Mouse (Mus musculus): ENCODE results near the gene Wdr82. TPM values are rescaled to one million over a fixed set of nuclear protein-coding genes. Genes with fewer than 3 reads are reported as not detected.
A peak's percentile ranks its signal among the peaks of the same experiment; 100 is the strongest.

Wdr82 gene
- 16.9 and 18.5 TPM in 2 replicates for polyA plus RNA-seq (2015; fragmentation: Nextera tagmentation; extraction: Ambion mirVana)

DNA sequence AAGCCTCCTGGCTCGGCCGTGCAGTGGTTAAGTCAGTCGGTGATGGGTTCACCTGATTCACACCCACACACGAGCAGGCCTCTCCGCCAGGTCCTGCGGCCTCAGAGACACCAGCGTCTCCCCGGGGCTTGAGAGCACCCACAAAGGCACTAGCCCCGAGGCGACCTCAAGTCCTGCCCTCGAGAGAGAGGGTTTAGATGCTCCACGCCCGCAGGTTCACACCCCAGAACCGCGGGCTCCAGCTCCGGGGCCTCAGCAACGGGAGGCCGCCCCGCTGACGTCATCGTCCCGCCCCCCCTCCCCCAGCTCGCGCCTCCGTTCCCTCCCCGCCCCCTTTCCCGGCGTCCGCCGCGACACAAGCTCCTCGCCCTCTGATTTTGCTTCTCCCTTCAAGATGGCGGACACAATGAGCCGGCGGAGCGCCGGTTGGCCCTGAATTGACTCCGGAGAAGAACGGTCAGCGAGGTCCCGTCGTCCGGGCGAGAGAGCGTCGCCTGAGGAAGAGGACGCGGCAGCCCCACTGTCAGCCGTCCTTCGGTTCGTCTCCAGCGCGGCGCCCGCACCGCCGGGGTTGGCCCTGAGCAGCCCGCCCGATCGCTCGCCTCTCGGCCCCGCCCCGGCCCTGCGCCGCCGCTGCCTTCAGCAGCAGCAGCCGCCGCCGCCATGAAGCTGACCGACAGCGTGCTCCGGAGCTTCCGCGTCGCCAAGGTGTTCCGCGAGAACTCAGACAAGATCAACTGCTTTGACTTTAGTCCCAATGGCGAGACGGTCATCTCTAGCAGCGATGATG, at the start of gene Wdr82:
Gene Wdr82 (plus strand): TSS at position 373 of the 790 bp plus-strand sequence.
- Histone ChIP-seq H3K4me1 (replicated peaks; ENCODE audit: insufficient read depth, low read length) (peaks cover 20% of the 10 kb centered on the region; the same call in 1 of the 2 replicates), H3K4me2 (ENCODE audit: low read length) (peak within 1 kb of the TSS; percentile 70), H3K4me3 (replicated peaks; ENCODE audit: low read depth, low read length) (peak within 1 kb of the TSS; percentile 92), H3K9ac (ENCODE audit: low read depth, low read length) (peak within 1 kb of the TSS; percentile 89), H3K27ac (peak within 1 kb of the TSS; percentile 99), H3K36me3 (ENCODE audit: insufficient read depth, low read length) (no peaks in the 10 kb centered on the region), H3K27me3 (ENCODE audit: insufficient read depth, low read length) (no peaks in the 10 kb centered on the region), H3K9me3 (replicated peaks; ENCODE audit: low read length) (no peaks in the 10 kb centered on the region)
- TF ChIP-seq CTCF (IDR thresholded peaks at IDR 0.05; ENCODE audit: low read depth) = no peak
- under 1% methylated on average over 74 of the region's 81 CpGs for WGBS
- ATAC-seq (replicated peaks; ENCODE audit: low FRiP score, low read depth) (peak; percentile 91), DNase-seq (ENCODE audit: low spot score) (peak; percentile 97)

DNA sequence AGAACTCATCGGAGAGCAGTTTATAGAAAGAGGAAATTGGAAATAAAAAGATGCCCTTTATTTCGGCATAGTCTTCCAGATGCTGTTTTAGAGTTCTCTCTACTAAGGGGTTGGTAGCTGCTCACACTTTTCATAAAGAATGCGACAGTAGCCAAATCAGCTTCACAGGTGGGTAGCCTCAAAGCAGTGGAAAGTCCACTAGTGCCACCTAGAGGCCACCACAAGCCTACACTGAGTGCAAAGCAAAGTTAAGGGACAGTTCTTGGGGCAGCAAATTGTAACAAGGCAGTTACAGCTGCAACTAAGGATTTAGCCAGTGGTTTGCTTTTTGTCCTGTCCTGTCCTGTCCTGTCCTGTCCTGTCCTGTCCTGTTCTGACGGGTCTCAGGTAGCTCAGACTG, 47.1 kb upstream of the Wdr82 start:
- Histone ChIP-seq H3K4me2 (ENCODE audit: low read length) (no peak overlapping the region), H3K4me3 (replicated peaks; ENCODE audit: low read depth, low read length) (no peak overlapping the region), H3K9me3 (replicated peaks; ENCODE audit: low read length) (no peaks in the 10 kb centered on the region), H3K27me3 (ENCODE audit: insufficient read depth, low read length) (no peaks in the 10 kb centered on the region), H3K9ac (ENCODE audit: low read depth, low read length) (no peak overlapping the region), H3K36me3 (ENCODE audit: insufficient read depth, low read length) (no peaks in the 10 kb centered on the region), H3K4me1 (replicated peaks; ENCODE audit: insufficient read depth, low read length) (no peaks in the 10 kb centered on the region), H3K27ac (no peak overlapping the region)
- WGBS = 47% methylated on average over 4 of the region's 4 CpGs
- peak; percentile 51 for DNase-seq (ENCODE audit: low spot score)
- peak; percentile 74 for TF ChIP-seq CTCF (IDR thresholded peaks at IDR 0.05; ENCODE audit: low read depth)
- ATAC-seq (replicated peaks; ENCODE audit: low FRiP score, low read depth) = no peak

DNA sequence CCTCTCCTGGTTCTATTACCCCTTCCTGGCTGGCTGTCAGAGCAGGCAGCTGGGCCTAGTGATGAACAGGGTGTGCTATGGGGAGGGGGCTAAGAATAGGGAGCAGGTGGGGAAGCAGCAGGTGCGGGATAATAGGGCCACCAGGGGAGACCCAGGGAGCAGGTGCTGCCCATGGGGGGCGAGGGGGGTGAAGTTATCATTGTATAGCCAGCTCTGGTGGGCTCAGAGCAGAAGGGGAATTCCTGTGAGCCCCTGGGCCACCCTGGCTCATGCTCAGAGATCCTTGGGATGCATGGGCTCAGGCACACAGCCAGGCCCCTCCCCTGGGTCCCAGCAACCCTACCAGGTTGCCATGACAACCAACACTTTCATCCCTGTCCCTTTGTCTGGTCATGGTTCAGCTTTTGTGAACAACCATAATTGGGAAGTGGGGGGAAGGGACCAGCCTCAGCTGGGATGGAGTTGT, 43.9 kb upstream of the Wdr82 start:
- no peak for DNase-seq (ENCODE audit: low spot score)

DNA sequence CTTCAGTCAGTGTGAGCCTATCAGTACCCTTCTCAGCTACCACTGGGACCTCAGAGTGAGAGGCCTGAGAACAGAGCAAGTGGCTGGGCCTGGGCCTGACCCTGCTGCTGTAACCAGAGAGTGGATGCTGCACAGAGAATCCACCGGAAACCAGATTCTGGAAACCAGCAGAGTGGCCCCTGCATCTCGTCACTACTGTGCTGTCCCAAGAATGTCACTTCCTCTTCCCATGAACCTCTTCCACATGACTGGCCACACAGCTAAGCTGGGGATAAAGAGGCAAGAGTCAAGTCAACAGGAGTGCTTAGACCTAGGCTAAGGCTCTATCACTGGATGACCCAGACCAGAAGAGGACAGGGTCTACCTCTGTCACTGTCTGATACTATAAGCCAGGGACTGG, 41.7 kb upstream of the Wdr82 start:
- Histone ChIP-seq H3K9ac (ENCODE audit: low read depth, low read length) (no peak overlapping the region), H3K27ac (no peak overlapping the region), H3K36me3 (ENCODE audit: insufficient read depth, low read length) (no peaks in the 10 kb centered on the region), H3K9me3 (replicated peaks; ENCODE audit: low read length) (no peaks in the 10 kb centered on the region), H3K4me2 (ENCODE audit: low read length) (no peak overlapping the region), H3K4me3 (replicated peaks; ENCODE audit: low read depth, low read length) (no peak overlapping the region), H3K4me1 (replicated peaks; ENCODE audit: insufficient read depth, low read length) (no peaks in the 10 kb centered on the region), H3K27me3 (ENCODE audit: insufficient read depth, low read length) (no peaks in the 10 kb centered on the region)
- TF ChIP-seq CTCF (IDR thresholded peaks at IDR 0.05; ENCODE audit: low read depth) = no peak
- DNase-seq (ENCODE audit: low spot score) = no peak
- 70% methylated on average over 2 of the region's 2 CpGs for WGBS
- ATAC-seq (replicated peaks; ENCODE audit: low FRiP score, low read depth) = no peak

More for the DNA sequence above, 43.9 kb upstream of the Wdr82 start:
- H3K9me3 ChIP-seq (replicated peaks; ENCODE audit: low read length) = no peaks in the 10 kb centered on the region
- H3K36me3 ChIP-seq (ENCODE audit: insufficient read depth, low read length) = no peaks in the 10 kb centered on the region
- no peak overlapping the region for H3K9ac ChIP-seq (ENCODE audit: low read depth, low read length)
- no peaks in the 10 kb centered on the region for H3K4me1 ChIP-seq (replicated peaks; ENCODE audit: insufficient read depth, low read length)
- no peak overlapping the region for H3K4me3 ChIP-seq (replicated peaks; ENCODE audit: low read depth, low read length)
- no peak overlapping the region for H3K27ac ChIP-seq
- H3K4me2 ChIP-seq (ENCODE audit: low read length) = no peak overlapping the region
- ATAC-seq (replicated peaks; ENCODE audit: low FRiP score, low read depth) = no peak
- no peak for TF ChIP-seq CTCF (IDR thresholded peaks at IDR 0.05; ENCODE audit: low read depth)
- H3K27me3 ChIP-seq (ENCODE audit: insufficient read depth, low read length) = no peaks in the 10 kb centered on the region
- WGBS = 58% methylated on average over 2 of the region's 2 CpGs

DNA sequence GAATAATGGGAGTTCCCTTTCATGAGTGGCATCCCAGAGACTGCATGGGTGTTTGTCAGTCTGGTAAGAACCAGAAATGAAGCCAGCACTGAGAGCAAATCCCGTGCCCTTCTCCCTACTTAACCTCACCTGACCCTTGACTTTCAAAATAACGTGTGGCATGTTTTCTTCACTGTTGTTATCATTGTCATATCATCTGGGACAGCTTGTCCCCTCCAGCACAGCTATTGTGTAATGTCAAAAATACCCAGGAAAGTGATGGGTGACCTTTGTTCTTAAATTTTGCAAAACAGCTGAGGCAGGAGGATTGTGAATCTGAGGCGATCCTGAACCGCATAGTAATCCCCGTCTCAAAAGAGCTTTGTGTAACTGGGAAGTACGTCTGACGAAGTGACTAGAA, 40.5 kb upstream of the Wdr82 start:
- Histone ChIP-seq H3K9ac (ENCODE audit: low read depth, low read length) (no peak overlapping the region), H3K4me1 (replicated peaks; ENCODE audit: insufficient read depth, low read length) (no peaks in the 10 kb centered on the region), H3K4me3 (replicated peaks; ENCODE audit: low read depth, low read length) (no peak overlapping the region), H3K4me2 (ENCODE audit: low read length) (no peak overlapping the region), H3K9me3 (replicated peaks; ENCODE audit: low read length) (no peaks in the 10 kb centered on the region), H3K27ac (no peak overlapping the region), H3K27me3 (ENCODE audit: insufficient read depth, low read length) (no peaks in the 10 kb centered on the region), H3K36me3 (ENCODE audit: insufficient read depth, low read length) (no peaks in the 10 kb centered on the region)
- TF ChIP-seq CTCF (IDR thresholded peaks at IDR 0.05; ENCODE audit: low read depth) = no peak
- no peak for ATAC-seq (replicated peaks; ENCODE audit: low FRiP score, low read depth)
- 81% methylated on average over 7 of the region's 7 CpGs for WGBS
- no peak for DNase-seq (ENCODE audit: low spot score)

DNA sequence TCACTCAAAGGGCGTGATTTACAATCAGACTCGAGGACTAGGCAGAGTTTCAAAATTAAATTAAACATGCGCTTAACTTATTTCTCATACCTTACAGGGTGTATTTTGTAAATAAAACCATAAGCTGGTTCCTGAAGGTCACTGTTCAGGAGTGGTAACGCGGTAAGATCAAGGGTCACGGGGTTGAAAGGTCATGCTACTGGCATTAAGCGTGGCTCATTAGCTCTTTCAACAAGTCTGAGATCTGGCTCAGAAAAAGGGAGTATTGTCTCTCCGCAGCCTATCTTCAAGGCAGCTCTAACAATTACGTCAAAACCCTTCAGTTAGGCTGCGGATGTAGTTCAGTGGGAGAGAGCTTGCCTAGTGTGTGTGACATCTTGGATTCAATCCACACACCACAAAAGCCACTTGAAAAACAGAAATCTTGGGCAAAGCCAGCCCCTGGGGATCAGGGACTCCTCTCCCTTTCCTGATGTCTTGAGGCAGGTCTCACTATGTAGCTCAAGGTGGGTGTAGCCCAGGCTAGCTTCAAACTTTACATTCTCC, 33.0 kb upstream of the Wdr82 start:
- no peaks in the 10 kb centered on the region for H3K36me3 ChIP-seq (ENCODE audit: insufficient read depth, low read length)
- H3K27me3 ChIP-seq (ENCODE audit: insufficient read depth, low read length) = no peaks in the 10 kb centered on the region
- H3K9me3 ChIP-seq (replicated peaks; ENCODE audit: low read length) = no peaks in the 10 kb centered on the region
- H3K4me3 ChIP-seq (replicated peaks; ENCODE audit: low read depth, low read length) = no peak overlapping the region
- no peaks in the 10 kb centered on the region for H3K4me1 ChIP-seq (replicated peaks; ENCODE audit: insufficient read depth, low read length)
- TF ChIP-seq CTCF (IDR thresholded peaks at IDR 0.05; ENCODE audit: low read depth) = no peak
- 46% methylated on average over 10 of the region's 10 CpGs for WGBS
- DNase-seq (ENCODE audit: low spot score) (no peak), ATAC-seq (replicated peaks; ENCODE audit: low FRiP score, low read depth) (no peak)
- H3K27ac ChIP-seq = no peak overlapping the region
- H3K4me2 ChIP-seq (ENCODE audit: low read length) = no peak overlapping the region
- H3K9ac ChIP-seq (ENCODE audit: low read depth, low read length) = no peak overlapping the region
